Mouse (Mus musculus) kidney, adult 8-10 months (tissue): ENCODE results near the gene Clec1a.
"Not testable (repeated sequence)": the region's sequence is repeated elsewhere in the genome, so short reads cannot be mapped to it uniquely, and the experiment has no call there.

Experiments
- DNase-seq, 2 experiments: peaks; one replicate each; pipeline ENCODE4 v3.0.0; 2022

Clec1a gene

DNA sequence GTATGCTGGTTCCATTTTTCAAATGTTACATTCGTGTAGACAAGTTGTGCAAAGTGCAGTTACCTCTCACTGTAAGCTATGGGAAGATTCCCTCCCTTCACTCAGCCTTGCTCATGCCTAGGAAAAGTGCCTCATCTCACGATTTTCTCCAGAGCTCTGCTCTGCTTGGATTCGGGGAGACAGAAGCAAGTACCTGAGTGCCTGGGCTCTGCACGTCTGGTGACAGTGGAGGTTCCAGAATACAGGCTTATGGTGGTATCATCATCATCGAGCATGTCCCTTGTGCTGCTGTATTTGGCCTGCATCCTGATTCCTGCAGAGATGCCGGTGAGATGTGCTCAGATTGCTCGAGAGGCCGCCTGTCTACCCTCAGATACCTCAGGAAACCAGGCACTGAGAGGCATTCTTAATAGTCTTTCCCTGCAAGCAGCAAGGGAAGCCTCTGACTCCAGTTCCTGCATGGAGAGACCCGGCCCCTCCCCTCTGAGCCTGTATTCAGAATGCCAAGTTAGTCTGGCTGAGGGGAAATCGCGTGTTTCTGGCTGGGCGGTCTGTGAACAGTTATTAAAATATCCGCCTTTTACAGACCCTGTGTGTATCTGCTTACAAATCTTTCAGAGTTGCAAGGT is at the start of gene Clec1a:
Gene Clec1a (minus strand): TSS at position 590 of the 629 bp plus-strand sequence.
- peak; percentile 50 to 51 for DNase-seq

DNA sequence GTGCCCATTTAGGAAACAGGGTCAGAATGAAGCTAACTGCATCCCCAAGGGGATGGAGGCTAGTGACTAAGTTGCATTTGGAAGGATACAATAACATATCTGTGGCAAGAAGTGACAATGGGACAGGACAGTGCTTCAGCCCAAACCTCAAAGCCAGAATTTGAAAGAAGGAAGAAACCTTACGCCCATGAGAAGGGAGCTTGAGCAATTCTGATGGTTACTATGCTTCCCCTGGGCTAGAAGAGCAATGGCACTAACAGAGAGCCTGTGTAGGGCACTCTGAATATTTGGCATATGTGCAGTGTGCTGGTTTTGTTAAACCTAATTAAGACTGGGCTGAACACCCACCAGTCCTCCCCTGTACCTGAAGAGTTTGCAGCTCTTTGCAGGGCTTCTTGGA is 47.7 kb upstream of the Clec1a start:
- DNase-seq, result not testable (repeated sequence)

GRCm38 (mm10) chr6:129497345-129498218 is 45.8 kb upstream of the Clec1a start:
- no peak for DNase-seq

DNA sequence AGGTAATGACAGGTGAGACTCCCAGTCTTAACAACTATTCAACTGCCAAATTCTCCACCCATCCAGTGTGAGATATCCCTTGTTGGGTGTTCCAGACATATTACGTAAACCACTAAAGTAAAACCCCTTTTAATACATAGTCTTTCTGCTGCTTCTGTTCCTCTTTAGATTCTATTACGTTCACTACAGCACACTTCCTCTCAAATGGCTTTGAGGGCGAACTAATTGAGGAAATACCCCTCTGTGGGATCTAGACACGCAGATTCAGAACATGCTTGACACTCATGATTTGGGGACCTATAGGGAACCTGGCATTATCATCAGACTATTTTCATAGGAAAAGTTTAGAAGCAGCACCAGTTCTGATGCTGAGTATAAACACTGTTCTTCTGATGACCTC is 43.1 kb upstream of the Clec1a start:
- DNase-seq, result no peak

GRCm38 (mm10) chr6:129480089-129480958 is 28.5 kb upstream of the Clec1a start:
- no peak for DNase-seq

- peak; percentile 19 to 39 for DNase-seq
These were observed 24.8 kb upstream of the Clec1a start for GRCm38 (mm10) chr6:129476404-129477126.

GRCm38 (mm10) chr6:129472627-129473026 is 20.8 kb upstream of the Clec1a start:
- no peak for DNase-seq

DNA sequence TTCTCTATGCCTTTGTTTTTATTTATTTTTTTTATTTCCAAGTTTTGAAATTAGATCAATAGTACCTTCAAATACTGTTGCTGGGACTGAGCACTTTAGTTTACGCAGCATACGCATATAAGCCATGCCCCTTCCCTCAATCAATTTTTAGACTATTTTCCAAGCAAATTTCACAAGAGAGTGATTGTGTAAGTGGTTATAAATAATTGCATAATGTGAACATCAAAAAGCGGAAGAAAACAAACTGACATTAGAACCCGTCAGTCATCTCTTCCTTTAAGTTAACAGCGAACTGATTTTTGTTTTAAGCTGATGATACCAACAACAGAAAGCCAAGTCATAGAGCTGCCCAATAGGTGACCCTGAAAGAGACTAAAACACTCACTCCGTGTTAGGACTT is 19.6 kb upstream of the Clec1a start:
- DNase-seq, result no peak

DNA sequence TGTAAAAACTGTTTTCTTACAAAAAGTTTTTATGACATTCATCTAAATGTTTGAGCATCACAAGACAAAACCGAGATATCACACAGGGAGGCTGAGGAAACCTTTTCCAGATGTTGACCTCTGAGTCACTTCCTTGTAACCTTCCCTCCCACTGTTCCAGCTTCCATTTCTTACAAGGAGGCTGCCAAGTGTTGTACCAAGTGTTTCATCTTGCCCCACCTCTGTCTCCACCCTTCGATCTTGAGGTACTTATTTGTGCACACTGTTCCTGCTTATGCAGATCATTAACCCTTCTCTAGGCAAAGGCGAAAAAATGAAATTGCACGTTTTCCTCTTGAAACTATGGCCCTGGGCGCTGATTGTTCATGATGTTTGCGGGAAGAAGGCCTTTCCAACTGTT is 2.1 kb downstream of the Clec1a start:
- no peak for DNase-seq

DNA sequence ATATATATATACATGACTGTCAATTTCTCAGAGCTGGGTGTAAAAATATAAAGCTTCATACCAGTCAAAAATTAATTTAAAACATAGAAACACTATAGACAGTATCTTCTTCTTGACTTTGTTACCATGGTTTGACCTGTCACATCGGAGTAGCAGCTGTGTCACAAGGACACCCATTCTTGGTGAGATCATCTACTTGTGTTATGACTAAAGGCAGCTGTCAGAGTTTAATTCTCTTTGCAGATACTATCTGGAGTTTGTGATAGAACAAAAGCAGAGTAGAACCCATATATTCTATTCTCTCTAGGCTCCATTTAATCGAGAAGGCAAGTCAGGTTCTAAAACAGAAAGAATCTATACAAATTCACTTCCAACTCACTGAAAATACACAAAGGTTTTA is 13.8 kb downstream of the Clec1a start:
- DNase-seq, result no peak

DNA sequence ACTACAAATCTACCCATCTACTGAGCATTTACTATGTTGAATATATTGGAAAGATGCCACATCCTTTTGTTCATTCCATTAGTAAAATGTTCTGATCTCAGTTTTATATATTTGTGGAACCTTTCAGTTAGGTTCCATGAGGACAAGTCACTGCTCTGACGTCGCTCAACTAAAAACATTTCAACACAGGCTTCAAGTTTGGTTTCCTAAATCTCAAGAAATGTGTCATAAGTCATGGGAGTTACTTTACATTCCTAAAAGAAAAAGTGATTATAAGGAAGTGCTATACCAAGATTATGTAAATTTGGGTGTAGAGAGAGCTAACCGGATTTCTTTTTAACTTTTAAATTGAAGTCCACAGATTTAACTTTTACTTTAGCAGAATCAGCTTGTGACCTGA is 15.8 kb downstream of the Clec1a start:
- no peak for DNase-seq

DNA sequence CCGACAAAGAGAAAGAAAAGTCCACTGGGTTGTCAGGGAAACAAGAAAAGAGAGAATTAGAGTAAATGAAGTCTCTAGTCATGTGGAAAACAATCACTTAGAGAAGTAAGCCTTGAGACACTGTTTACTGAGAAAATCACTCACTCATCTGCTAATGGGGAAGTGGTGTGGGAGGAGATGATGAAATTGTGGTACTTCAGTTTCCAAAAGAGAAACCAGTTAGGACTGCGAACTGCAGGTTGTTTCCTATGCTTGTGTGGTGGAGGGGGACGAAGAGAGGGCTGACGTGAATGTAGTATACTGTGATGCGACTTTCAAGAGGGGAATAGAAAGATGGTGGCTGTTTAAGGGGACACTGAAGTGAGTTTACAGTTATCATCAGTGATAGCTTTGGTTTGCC is 17.6 kb downstream of the Clec1a start:
- DNase-seq, result no peak

DNA sequence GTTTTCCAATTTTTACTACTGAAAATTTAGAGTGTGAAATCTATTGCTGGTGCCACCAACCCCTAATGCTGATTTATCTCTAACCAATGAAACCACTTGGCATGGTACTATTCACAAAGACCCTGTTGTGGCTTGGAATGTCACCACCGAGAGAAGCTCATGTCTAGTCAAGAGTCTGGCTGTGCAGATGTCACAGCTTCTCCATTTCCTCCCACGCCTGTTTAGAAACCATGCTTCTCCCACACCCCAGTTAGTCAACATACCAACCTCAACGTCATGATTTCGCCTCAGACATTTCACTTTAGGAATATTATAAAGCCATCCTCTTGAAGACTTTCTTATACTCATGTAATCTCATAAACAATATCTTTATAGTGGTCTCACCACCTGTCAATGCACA is 24.5 kb downstream of the Clec1a start:
- DNase-seq, result no peak

- DNase-seq, result peak; percentile 46 to 61
These were observed 26.0 kb downstream of the Clec1a start for GRCm38 (mm10) chr6:129425812-129426211.

GRCm38 (mm10) chr6:129425217-129425616 is 26.6 kb downstream of the Clec1a start:
- no peak for DNase-seq

GRCm38 (mm10) chr6:129423734-129424072 is 28.1 kb downstream of the Clec1a start:
- DNase-seq, result peak; percentile 76 to 90

- DNase-seq, result peak in 1 of 2 experiments; percentile 15
These were observed 28.6 kb downstream of the Clec1a start for GRCm38 (mm10) chr6:129423040-129423733.

DNA sequence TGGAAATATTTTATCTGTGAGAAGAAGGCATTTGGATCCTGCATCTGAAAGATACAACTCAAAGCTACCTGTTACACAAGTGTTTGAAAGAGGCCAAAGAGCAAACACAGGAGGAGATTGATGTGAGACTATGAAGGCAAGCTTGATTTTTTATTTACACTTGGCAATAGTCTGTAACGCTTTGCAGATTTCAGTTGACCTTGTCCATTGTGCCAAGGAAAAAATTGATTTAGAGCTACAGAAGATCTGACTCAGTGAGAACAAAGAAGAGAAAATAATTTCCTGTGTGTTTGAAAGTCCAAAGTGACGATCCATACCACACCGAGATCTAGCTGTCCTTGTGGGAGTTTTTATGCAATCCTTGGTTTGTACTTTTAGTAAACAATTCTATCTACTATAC is 29.5 kb downstream of the Clec1a start:
- no peak for DNase-seq

DNA sequence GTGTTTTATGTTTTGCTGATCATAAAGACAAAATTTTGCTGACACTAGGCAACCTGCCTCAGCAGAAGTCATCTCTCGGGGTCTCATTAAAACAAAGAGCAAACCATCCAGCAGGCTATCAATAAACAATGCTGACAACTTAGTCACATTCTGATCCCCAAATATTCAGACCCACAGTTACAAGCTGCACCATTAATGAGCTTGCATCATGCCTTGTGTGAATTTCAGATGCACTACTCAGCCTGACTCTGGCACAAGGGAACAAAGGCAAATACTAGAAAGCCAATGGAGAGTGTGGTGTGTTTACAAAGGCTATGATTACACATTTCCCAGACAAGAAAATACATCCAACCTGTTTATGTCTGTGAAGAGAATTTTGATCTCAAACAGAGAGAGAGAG is 37.6 kb downstream of the Clec1a start:
- no peak for DNase-seq

DNA sequence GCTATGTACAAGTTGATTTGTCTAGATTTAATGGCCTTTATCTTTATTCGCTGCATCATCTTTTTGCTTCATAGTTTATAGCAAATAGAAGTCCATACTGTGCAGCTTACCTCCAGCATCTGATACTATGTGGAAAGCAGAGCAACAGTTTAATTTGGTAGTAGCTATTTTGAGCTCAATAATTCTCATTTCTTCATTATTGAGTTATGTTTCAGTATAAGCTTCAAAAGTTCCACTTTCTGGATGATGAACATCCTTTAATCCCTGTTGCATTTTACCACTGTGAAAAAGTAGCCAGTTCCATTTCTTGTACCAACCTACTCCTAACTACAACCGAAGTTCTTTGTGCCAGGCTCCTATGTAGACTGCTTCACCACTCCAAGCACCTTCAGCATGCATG is 43.2 kb downstream of the Clec1a start, which contains the start of gene Clec9a:
Gene Clec9a (plus strand): TSS at position 301 of the 400 bp plus-strand sequence.
- no peak for DNase-seq

GRCm38 (mm10) chr6:129407324-129407723 is 44.5 kb downstream of the Clec1a start:
- no peak for DNase-seq

GRCm38 (mm10) chr6:129405999-129406398 is 45.8 kb downstream of the Clec1a start:
- no peak for DNase-seq
